Mouse (Mus musculus) embryo, embryonic 11.5 days (tissue): ENCODE measurements around the gene Psme1.
A peak's percentile ranks its signal among the peaks of the same experiment; 100 is the strongest.

ENCODE experiments used
- DNase-seq: peaks from one replicate; pipeline ENCODE4 v3.0.0-alpha.2; 2012; ENCODE audit warnings: low read depth, low spot score

Psme1 gene

GRCm38 (mm10) chr14:55571760-55572159 is 6.2 kb upstream of the Psme1 start:
- DNase-seq, result no peak

GRCm38 (mm10) chr14:55575302-55575701 is 2.6 kb upstream of the Psme1 start, which contains the start of gene Fitm1:
Gene Fitm1, plus strand, starts transcription at chr14:55575617.
- DNase-seq, result no peak

GRCm38 (mm10) chr14:55575711-55576110 is 2.2 kb upstream of the Psme1 start:
- no peak for DNase-seq

- DNase-seq, result no peak
These were observed 1.5 kb upstream of the Psme1 start for GRCm38 (mm10) chr14:55576376-55576775.

GRCm38 (mm10) chr14:55578668-55579269 is 846 bp downstream of the Psme1 start:
- no peak for DNase-seq

GRCm38 (mm10) chr14:55579511-55580496 is 1.9 kb downstream of the Psme1 start:
- DNase-seq, result no peak

- no peak for DNase-seq
These were observed 2.8 kb downstream of the Psme1 start for GRCm38 (mm10) chr14:55580731-55581130.

GRCm38 (mm10) chr14:55581981-55582681 is 4.2 kb downstream of the Psme1 start:
- no peak for DNase-seq

- DNase-seq, result no peak
These were observed 6.4 kb downstream of the Psme1 start for GRCm38 (mm10) chr14:55584303-55584701.

GRCm38 (mm10) chr14:55584702-55585565 is 7.0 kb downstream of the Psme1 start, which contains the start of gene Emc9:
Gene Emc9, minus strand, starts transcription at chr14:55585302.
- no peak for DNase-seq

GRCm38 (mm10) chr14:55585566-55585960 is 7.6 kb downstream of the Psme1 start:
- DNase-seq, result no peak

- DNase-seq, result no peak
These were observed 8.2 kb downstream of the Psme1 start for GRCm38 (mm10) chr14:55586149-55586548.

- no peak for DNase-seq
These were observed 11.3 kb downstream of the Psme1 start for GRCm38 (mm10) chr14:55589271-55589670.

GRCm38 (mm10) chr14:55589771-55590448 is 12.0 kb downstream of the Psme1 start:
- no peak for DNase-seq

- peak; percentile 93 for DNase-seq
These were observed 12.9 kb downstream of the Psme1 start, which contains the start of gene Psme2 for GRCm38 (mm10) chr14:55590748-55591330. Gene Psme2, minus strand, starts transcription at chr14:55591113.

- DNase-seq, result peak; percentile 81
These were observed 13.5 kb downstream of the Psme1 start, which contains the start of gene Rnf31 for GRCm38 (mm10) chr14:55591331-55591891. Gene Rnf31, plus strand, starts transcription at chr14:55591708.

- DNase-seq, result no peak
These were observed 14.3 kb downstream of the Psme1 start for GRCm38 (mm10) chr14:55592226-55592625.

- DNase-seq, result no peak
These were observed 18.2 kb downstream of the Psme1 start for GRCm38 (mm10) chr14:55596036-55596690.
